Mouse (Mus musculus) stomach, postnatal 0 days (tissue): ENCODE measurements around the gene Rtn4rl2.

Experiments
- CTCF ChIP-seq: IDR thresholded peaks from 2 replicates; pipeline ENCODE4 v1.5.1; 2016; ENCODE audit warnings: antibody characterized with exemption, low read depth, mild to moderate bottlenecking, moderate library complexity
- EP300 ChIP-seq: optimal IDR thresholded peaks from 2 replicates; pipeline ENCODE3; 2016; ENCODE audit warnings: antibody characterized with exemption

DNA sequence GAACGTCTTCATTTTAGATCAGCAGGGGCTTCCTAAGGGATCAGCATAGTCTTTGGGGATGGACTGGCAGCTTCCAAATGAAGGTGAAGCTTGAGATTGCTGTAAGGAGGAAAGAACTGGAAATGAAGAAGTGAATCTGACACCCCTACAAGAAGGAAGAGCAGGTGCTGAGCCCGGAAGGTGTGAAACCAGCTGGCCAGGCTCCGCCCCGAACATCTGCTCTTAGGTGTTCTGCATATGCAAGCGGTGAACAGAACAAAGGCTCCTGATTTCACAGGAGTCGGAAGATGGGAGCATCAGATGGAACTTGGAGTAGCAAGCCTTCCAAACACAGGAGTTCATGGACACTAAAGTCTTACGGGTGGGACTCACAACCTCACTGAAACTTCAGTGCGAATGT, 49.4 kb downstream of the Rtn4rl2 start:
- TF ChIP-seq CTCF (no peak), EP300 (no peak)
